Mouse (Mus musculus) forebrain, embryonic 13.5 days (tissue): ENCODE measurements around the gene Pttg1. TPM values are rescaled to one million over a fixed set of nuclear protein-coding genes. Genes with fewer than 3 reads are reported as not detected.

Source experiments
- ATAC-seq: fragments of 200-750 bp; cut with Nextera tagmentation; 2 replicates; pipeline ENCODE4 v1.8.0; 2017
- H3K27ac ChIP-seq: fragments of 300-500 bp; sonication (generic); 2 replicates; pipeline ENCODE4 v1.5.1; 2015; ENCODE audit warnings: inconsistent platforms, mild to moderate bottlenecking, moderate library complexity
- H3K27me3 ChIP-seq: fragments of 300-500 bp; sonication (generic); 2 replicates; pipeline ENCODE4 v1.6.1; 2015; ENCODE audit warnings: mild to moderate bottlenecking, inconsistent platforms
- H3K36me3 ChIP-seq: fragments of 300-500 bp; sonication (generic); 2 replicates; pipeline ENCODE4 v1.6.1; 2015; ENCODE audit warnings: mild to moderate bottlenecking, inconsistent platforms; ENCODE audit not compliant: poor library complexity, severe bottlenecking
- H3K4me1 ChIP-seq: fragments of 300-500 bp; sonication (generic); 2 replicates; pipeline ENCODE4 v1.6.1; 2015; ENCODE audit warnings: inconsistent platforms
- H3K4me2 ChIP-seq: fragments of 300-500 bp; sonication (generic); 2 replicates; pipeline ENCODE4 v1.6.1; 2015; ENCODE audit warnings: inconsistent platforms, mild to moderate bottlenecking, moderate library complexity
- H3K4me3 ChIP-seq: fragments of 300-500 bp; sonication (generic); 2 replicates; pipeline ENCODE4 v1.5.1; 2015; ENCODE audit warnings: mild to moderate bottlenecking, inconsistent platforms
- H3K9ac ChIP-seq: fragments of 300-500 bp; sonication (generic); 2 replicates; pipeline ENCODE4 v1.6.1; 2015; ENCODE audit warnings: mild to moderate bottlenecking, inconsistent platforms
- H3K9me3 ChIP-seq: fragments of 300-500 bp; sonication (generic); replicated peaks from 2 replicates; pipeline ENCODE4 v1.6.1; 2016; ENCODE audit warnings: inconsistent platforms
- WGBS: fragments of 180-500 bp; shearing (Covaris S2); methylation state at CpG from one replicate; pipeline ENCODE4 v1.1.7; 2015; 5-methylcytosine and 5-hydroxymethylcytosine counted together
- polyA plus RNA-seq: library from polyadenylated mRNA; unstranded; fragments of >200 nt; fragmentation: Nextera tagmentation; extraction: Ambion mirVana; gene quantifications from 2 replicates; pipeline ENCODE4 v1.2.1, GENCODE M21; 2015

Gene Pttg1
- polyA plus RNA-seq, 1 experiment from 2014 or later = 45.3 TPM

GRCm38 (mm10) chr11:43385716-43386115, 40.3 kb downstream of the Pttg1 start:
- Histone ChIP-seq H3K4me1 (peaks cover 15% of the 10 kb centered on the region), H3K9me3 (no peaks in the 10 kb centered on the region), H3K27ac (no peak overlapping the region), H3K4me3 (peak overlapping the region; percentile 32), H3K36me3 (no peaks in the 10 kb centered on the region), H3K4me2 (peak overlapping the region; percentile 68), H3K27me3 (0 out of 2 replicates have a peak, but pooled peaks cover 2% of the 10 kb centered on the region), H3K9ac (peak overlapping the region; percentile 60)
- 1% methylated on average over 8 of the region's 8 CpGs for WGBS
- ATAC-seq = peak; percentile 68

GRCm38 (mm10) chr11:43385055-43385649, 40.9 kb downstream of the Pttg1 start:
- Histone ChIP-seq H3K4me3 (peak overlapping the region; percentile 32), H3K4me2 (peak overlapping the region; percentile 68), H3K9me3 (no peaks in the 10 kb centered on the region), H3K4me1 (peaks cover 15% of the 10 kb centered on the region), H3K9ac (peak overlapping the region; percentile 60), H3K27ac (no peak overlapping the region), H3K27me3 (0 out of 2 replicates have a peak, but pooled peaks cover 2% of the 10 kb centered on the region), H3K36me3 (no peaks in the 10 kb centered on the region)
- WGBS = 1% methylated on average over 18 of the region's 18 CpGs
- ATAC-seq = peak; percentile 74

GRCm38 (mm10) chr11:43383581-43383980, 42.5 kb downstream of the Pttg1 start:
- Histone ChIP-seq H3K9me3 (no peaks in the 10 kb centered on the region), H3K27ac (no peak overlapping the region), H3K9ac (no peak overlapping the region), H3K36me3 (no peaks in the 10 kb centered on the region), H3K4me1 (peaks cover 15% of the 10 kb centered on the region), H3K4me2 (no peak overlapping the region), H3K27me3 (0 out of 2 replicates have a peak, but pooled peaks cover 2% of the 10 kb centered on the region), H3K4me3 (no peak overlapping the region)
- ATAC-seq = no peak
- 89% methylated on average over 2 of the region's 2 CpGs for WGBS

- no peak for ATAC-seq
- Histone ChIP-seq H3K4me3 (no peak overlapping the region), H3K9me3 (no peaks in the 10 kb centered on the region), H3K36me3 (no peaks in the 10 kb centered on the region), H3K27ac (no peak overlapping the region), H3K4me1 (peaks cover 13% of the 10 kb centered on the region), H3K9ac (no peak overlapping the region), H3K4me2 (no peak overlapping the region), H3K27me3 (no peaks in the 10 kb centered on the region)
- 94% methylated on average over 7 of the region's 7 CpGs for WGBS
Measured at GRCm38 (mm10) chr11:43380901-43381300, 45.1 kb downstream of the Pttg1 start.

- H3K9me3 ChIP-seq = no peaks in the 10 kb centered on the region
- H3K4me1 ChIP-seq = peaks cover 4% of the 10 kb centered on the region
- no peak overlapping the region for H3K9ac ChIP-seq
- no peaks in the 10 kb centered on the region for H3K27me3 ChIP-seq
- H3K4me3 ChIP-seq = no peak overlapping the region
- no peaks in the 10 kb centered on the region for H3K36me3 ChIP-seq
- WGBS = 87% methylated on average over 11 of the region's 11 CpGs
- no peak overlapping the region for H3K4me2 ChIP-seq
- ATAC-seq = no peak
- no peak overlapping the region for H3K27ac ChIP-seq
Measured at GRCm38 (mm10) chr11:43379911-43380485, 46.1 kb downstream of the Pttg1 start.

GRCm38 (mm10) chr11:43379488-43379887, 46.6 kb downstream of the Pttg1 start:
- ATAC-seq = no peak
- Histone ChIP-seq H3K27ac (no peak overlapping the region), H3K4me2 (no peak overlapping the region), H3K9me3 (no peaks in the 10 kb centered on the region), H3K9ac (no peak overlapping the region), H3K4me3 (no peak overlapping the region), H3K36me3 (no peaks in the 10 kb centered on the region), H3K27me3 (no peaks in the 10 kb centered on the region), H3K4me1 (no peaks in the 10 kb centered on the region)
- 92% methylated on average over 3 of the region's 3 CpGs for WGBS

GRCm38 (mm10) chr11:43377083-43377850, 48.8 kb downstream of the Pttg1 start:
- no peak overlapping the region for H3K27ac ChIP-seq
- no peak overlapping the region for H3K9ac ChIP-seq
- H3K27me3 ChIP-seq = no peaks in the 10 kb centered on the region
- 92% methylated on average over 8 of the region's 8 CpGs for WGBS
- no peak for ATAC-seq
- H3K36me3 ChIP-seq = no peaks in the 10 kb centered on the region
- H3K9me3 ChIP-seq = no peaks in the 10 kb centered on the region
- no peak overlapping the region for H3K4me3 ChIP-seq
- H3K4me1 ChIP-seq = no peaks in the 10 kb centered on the region
- no peak overlapping the region for H3K4me2 ChIP-seq

GRCm38 (mm10) chr11:43376598-43376997, 49.5 kb downstream of the Pttg1 start:
- no peaks in the 10 kb centered on the region for H3K27me3 ChIP-seq
- H3K4me3 ChIP-seq = no peak overlapping the region
- no peak overlapping the region for H3K27ac ChIP-seq
- ATAC-seq = no peak
- no peaks in the 10 kb centered on the region for H3K36me3 ChIP-seq
- H3K4me1 ChIP-seq = no peaks in the 10 kb centered on the region
- H3K9ac ChIP-seq = no peak overlapping the region
- WGBS = 91% methylated on average over 1 of the region's 1 CpGs
- no peaks in the 10 kb centered on the region for H3K9me3 ChIP-seq
- no peak overlapping the region for H3K4me2 ChIP-seq

- no peaks in the 10 kb centered on the region for H3K27me3 ChIP-seq
- 85% methylated on average over 6 of the region's 6 CpGs for WGBS
- H3K27ac ChIP-seq = no peak overlapping the region
- no peaks in the 10 kb centered on the region for H3K36me3 ChIP-seq
- H3K4me3 ChIP-seq = no peak overlapping the region
- no peak overlapping the region for H3K9ac ChIP-seq
- H3K4me2 ChIP-seq = no peak overlapping the region
- no peaks in the 10 kb centered on the region for H3K9me3 ChIP-seq
- ATAC-seq = no peak
- no peaks in the 10 kb centered on the region for H3K4me1 ChIP-seq
Measured at GRCm38 (mm10) chr11:43374956-43375355, 51.1 kb downstream of the Pttg1 start.

GRCm38 (mm10) chr11:43373367-43373766, 52.7 kb downstream of the Pttg1 start:
- 92% methylated on average over 3 of the region's 3 CpGs for WGBS
- Histone ChIP-seq H3K9me3 (no peaks in the 10 kb centered on the region), H3K4me1 (no peaks in the 10 kb centered on the region), H3K36me3 (no peaks in the 10 kb centered on the region), H3K27me3 (no peaks in the 10 kb centered on the region), H3K27ac (no peak overlapping the region), H3K4me2 (no peak overlapping the region), H3K4me3 (no peak overlapping the region), H3K9ac (no peak overlapping the region)
- ATAC-seq = no peak

- Histone ChIP-seq H3K4me1 (no peaks in the 10 kb centered on the region), H3K4me2 (no peak overlapping the region), H3K4me3 (no peak overlapping the region), H3K36me3 (no peaks in the 10 kb centered on the region), H3K9me3 (no peaks in the 10 kb centered on the region), H3K9ac (no peak overlapping the region), H3K27me3 (no peaks in the 10 kb centered on the region), H3K27ac (no peak overlapping the region)
- 90% methylated on average over 3 of the region's 3 CpGs for WGBS
- no peak for ATAC-seq
Measured at GRCm38 (mm10) chr11:43371807-43372206, 54.2 kb downstream of the Pttg1 start.
